Mouse (Mus musculus): ENCODE results near the gene Tmem129.

DNA sequence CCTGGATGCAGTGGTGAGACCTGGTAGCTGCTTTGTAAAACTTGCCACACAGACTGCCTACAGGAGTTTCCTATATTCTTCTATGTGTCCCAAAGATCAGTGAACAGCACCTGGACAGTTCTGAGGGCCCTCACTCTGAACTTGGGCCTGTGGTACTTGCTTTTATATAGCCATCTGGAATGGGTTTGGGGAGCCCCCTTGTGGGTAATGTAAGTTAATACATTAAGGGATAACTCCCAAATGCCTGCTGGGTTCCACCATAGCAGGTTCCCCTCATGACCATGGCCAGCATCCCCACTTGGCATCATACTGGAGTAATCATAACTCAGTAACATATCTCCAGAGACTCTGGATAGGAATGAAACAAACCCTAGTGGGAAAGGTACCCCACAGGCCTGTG lies 10.0 kb upstream of the Tmem129 start:
- no peak for TF ChIP-seq CTCF (IDR thresholded peaks at IDR 0.05; ENCODE audit: low read depth, low read length)
- TF ChIP-seq POLR2A (IDR thresholded peaks at IDR 0.05; ENCODE audit: extremely low read depth, insufficient read depth, low read length): no peak
